Mouse (Mus musculus) retina, adult 2 months (tissue): Measurements from ENCODE around the gene Tma7.

Source experiments
- DNase-seq: peaks from one replicate; pipeline ENCODE4 v3.0.0-alpha.2; 2012; ENCODE audit warnings: low read depth, low spot score

Gene Tma7

DNA sequence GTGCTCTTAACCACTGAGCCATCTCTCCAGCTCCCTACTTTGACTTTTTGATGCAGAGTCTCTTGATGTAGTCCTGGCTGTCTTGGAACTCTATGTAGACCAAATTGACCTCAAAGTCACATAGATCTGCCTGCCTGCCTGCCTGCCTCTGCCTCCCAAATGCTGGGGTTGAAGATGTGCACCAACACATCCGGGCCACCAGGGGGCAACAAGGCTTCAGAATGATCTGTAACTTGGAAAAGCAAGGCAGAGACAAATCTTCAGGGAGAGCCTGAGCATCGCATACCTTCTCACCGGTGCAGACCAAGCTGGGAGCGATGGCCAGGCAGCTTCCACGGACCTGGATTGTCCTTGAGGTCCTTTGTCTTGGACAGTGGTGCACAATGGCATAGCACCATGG lies 36.1 kb downstream of the Tma7 start:
- DNase-seq: no peak

DNA sequence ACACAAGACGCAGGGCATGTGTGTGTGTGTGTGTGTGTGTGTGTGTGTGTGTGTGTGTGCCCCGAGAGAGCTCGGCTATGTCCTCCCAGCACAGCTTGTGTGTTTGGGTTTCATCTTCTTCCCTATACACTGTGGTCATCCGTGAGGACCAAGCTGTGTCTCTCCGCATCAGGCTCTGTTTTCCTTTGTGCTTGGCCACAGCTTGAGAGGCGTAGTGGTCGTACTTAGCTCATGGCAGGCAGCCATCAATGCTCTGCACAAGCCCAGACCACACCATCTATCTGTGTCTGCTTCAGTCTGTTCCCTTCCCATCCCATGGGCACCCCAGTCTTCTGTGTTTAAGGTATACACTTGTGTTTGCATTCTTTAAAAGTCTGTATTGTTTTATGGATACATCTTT lies 41.0 kb downstream of the Tma7 start:
- DNase-seq: no peak

DNA sequence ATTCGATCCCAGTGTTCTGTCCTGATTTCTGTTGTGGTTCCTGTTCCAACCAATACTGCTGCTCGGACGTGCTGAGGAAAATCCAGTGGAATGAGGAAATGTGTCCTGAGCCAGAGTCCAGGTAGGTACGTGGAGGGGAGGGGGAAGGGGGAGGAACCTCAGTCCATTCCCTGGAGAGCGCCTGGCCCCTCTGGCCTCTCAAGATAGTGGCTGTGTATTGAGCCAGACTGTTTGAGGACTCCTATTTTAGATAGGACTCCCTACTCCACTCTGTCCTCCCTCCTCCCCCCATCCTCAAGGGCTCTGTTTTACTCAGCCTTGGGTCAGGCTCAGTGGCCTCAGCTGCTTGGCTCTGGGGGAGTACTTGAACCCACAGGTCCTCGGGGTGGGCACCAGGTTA lies 41.5 kb downstream of the Tma7 start:
- DNase-seq: no peak

GRCm38 (mm10) chr9:109040216-109040615 lies 42.2 kb downstream of the Tma7 start:
- no peak for DNase-seq

DNA sequence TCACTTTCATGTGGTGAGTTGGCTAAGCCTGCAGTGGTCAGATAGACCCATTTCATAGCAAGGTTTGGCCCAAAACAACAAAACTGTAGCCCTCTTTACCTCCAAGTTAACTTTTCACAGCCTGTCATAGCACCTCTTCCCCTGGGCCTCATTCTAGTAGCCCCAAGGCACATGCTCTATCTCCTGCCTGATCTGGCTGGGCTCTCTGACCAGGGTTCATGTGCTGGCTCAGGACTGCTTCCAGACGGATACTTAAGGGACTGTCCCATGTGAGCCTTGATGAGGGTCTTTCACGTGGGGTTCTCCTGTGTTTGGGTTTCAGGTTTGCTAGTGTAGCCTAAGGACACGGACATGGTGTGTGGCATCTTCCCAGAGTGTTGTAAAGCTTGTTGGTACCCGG lies 42.7 kb downstream of the Tma7 start:
- DNase-seq: no peak

DNA sequence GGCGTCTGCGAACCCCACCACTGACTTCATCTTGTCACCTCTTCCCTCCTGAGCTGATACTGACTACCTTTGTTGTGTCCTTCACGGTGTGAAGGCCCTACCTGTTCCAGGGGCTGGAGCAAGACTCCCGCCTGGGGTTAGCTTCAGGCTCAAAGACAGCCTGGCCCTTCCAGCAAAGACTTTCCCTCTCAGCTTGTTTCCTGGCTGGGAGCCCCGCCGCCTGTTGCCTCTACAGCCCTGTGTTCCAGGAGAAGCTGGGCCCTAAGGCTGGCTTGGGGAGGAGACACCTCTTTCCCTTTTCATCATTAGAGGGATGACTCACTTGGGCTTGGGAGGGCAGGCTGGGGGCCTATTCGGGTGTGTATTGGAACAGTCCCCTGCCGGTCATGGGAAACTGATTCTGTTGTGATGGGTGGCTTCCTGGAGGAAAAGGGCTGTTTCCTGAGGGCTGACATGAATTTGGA lies 43.5 kb downstream of the Tma7 start:
- DNase-seq: no peak

DNA sequence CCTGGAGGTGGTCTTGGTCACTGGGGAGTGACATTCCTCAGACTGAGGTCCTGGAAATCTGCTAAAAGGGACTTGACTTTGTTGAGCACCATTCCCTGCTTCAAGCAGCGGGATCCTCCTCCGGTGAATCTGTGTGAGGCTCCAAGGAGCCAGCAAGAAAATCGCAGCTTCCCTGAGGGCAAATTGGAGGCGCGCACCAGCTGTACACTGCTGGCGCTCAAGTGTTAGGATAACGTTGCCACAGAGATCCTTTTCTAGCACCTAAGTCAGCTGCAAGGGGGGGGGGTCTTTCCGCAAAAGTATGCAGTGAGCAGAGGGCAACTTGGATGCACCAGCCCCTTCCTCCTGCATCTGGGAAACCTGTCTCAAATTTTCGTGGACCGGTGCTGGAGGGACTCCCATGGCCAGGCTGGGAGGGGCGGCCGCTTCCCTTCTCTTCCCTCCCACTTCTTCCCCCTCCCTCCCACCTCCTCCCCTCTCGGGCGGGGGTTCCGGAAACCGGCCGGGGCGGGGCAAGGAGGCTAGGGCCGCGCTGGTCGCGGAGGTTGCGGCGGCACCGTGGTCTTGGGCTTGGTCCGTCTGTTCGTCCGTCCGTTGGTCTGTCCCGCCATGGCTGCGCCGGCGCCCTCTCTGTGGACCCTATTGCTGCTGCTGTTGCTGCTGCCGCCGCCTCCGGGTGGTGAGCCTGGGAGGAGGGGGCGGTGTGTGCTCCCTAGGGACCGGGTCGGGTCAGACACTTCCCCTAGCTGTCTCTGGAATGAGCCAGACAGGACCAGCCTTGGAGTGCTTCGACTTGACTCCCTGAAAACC lies 44.1 kb downstream of the Tma7 start, which contains the start of gene Shisa5:
Shisa5 (plus strand) TSS at position 480 of the 810 bp plus-strand sequence.
- no peak for DNase-seq

DNA sequence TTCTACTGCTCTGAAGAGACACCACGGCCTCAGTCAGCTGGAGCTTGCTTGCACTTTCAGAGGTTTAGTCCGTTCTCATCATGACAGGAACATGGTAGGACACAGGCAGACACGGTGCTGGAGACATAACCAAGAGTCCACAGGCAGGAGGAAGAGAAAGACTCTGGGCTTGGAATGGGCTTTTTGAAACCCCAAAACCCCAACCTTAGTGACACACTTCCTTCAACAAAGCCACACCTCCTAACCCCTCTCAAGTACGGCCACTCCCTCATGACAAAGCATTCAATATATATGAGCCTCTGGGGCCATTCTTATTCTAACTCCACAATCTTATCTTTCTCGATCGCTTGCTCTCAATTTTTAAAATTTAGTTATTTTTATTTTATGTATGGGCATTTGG lies 50.0 kb downstream of the Tma7 start:
- no peak for DNase-seq

DNA sequence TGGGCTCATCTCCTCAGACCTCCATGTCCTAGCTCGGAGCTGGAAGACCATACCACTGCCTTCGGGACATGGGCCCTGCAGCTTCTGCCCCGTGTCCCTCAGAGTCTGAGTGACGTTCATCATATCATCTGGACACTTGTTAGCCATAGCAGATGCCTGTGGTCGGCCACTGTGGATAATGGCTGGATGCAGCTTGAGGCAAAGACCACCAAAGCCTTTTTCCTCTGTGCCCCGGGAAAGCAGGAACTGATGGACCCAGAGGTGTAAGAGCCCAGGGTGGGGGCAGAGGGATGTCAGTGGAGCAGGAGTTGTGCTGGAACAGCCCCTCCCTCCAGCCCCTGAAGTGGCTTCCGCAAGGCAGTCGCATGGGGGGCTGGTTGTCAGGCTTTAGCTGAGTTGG lies 50.7 kb downstream of the Tma7 start:
- no peak for DNase-seq

GRCm38 (mm10) chr9:109031001-109031400 lies 51.4 kb downstream of the Tma7 start:
- no peak for DNase-seq

DNA sequence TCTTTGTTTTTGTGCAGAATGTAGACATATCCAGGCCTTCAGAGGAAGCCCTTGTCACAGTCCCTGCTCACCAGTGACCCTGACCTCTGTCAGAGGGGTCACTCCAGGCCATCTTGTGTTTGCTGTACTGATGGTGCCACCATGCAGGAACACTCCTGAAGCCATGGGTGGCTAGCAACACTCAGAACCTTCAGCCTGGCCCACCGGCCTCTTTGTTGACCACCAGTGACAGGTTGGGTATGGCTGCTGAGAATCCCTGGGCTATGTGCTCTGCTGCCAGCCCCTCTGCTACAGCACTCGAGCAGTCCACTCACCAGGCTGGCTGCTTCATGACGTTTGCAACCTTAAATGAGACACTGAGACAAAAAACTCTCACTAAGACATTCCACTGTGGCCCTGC lies 52.1 kb downstream of the Tma7 start:
- no peak for DNase-seq

- no peak for DNase-seq
These were observed 53.5 kb downstream of the Tma7 start for GRCm38 (mm10) chr9:109028919-109029318.

GRCm38 (mm10) chr9:109028421-109028820 lies 54.0 kb downstream of the Tma7 start:
- no peak for DNase-seq

- DNase-seq: no peak
These were observed 54.9 kb downstream of the Tma7 start for GRCm38 (mm10) chr9:109027521-109027920.
